Mouse (Mus musculus) mouse trophoblast stem cell (cell line): ENCODE measurements at regions not wholly inside any gene's neighbourhood (a gene's known extent, or its start where the extent isn't known, plus 50 kb on each side); places are given as distances from the start of the nearest gene placed in this dataset.

ENCODE experiments used
- in situ Hi-C, 2 experiments: fragments of 300-500 bp; cut with MseI, MboI; formaldehyde crosslinking; loops; 2 replicates in 1 of 2; 3 replicates in 1 of 2; pipeline ENCODE4 v1.15.1; 2025

- in situ Hi-C loops, result no loop called here
These were observed 118.7 kb downstream of the Tmem26 start for GRCm38 (mm10) chr10:68842023-68842735.

GRCm38 (mm10) chr10:68844066-68844465, 120.6 kb downstream of the Tmem26 start:
- in situ Hi-C loops, result no loop called here

- in situ Hi-C loops, result no loop called here
These were observed 121.2 kb downstream of the Tmem26 start for GRCm38 (mm10) chr10:68844596-68844995.

GRCm38 (mm10) chr10:68851153-68851552, 127.7 kb downstream of the Tmem26 start:
- in situ Hi-C loops, result no loop called here

- in situ Hi-C loops, result no loop called here
These were observed 132.8 kb downstream of the Tmem26 start for GRCm38 (mm10) chr10:68855934-68856891.

- in situ Hi-C loops, result no loop called here
These were observed 141.3 kb downstream of the Tmem26 start for GRCm38 (mm10) chr10:68864606-68865378.

GRCm38 (mm10) chr10:68865776-68866175, 142.3 kb downstream of the Tmem26 start:
- in situ Hi-C loops, result no loop called here

GRCm38 (mm10) chr10:68867361-68867760, 143.9 kb downstream of the Tmem26 start:
- in situ Hi-C loops, result no loop called here

GRCm38 (mm10) chr10:68872102-68872501, 148.7 kb downstream of the Tmem26 start:
- in situ Hi-C loops, result no loop called here

- in situ Hi-C loops, result no loop called here
These were observed 152.2 kb downstream of the Tmem26 start for GRCm38 (mm10) chr10:68875641-68876040.

GRCm38 (mm10) chr10:68893100-68893841, 169.8 kb downstream of the Tmem26 start:
- in situ Hi-C loops, result no loop called here

- in situ Hi-C loops, result no loop called here
These were observed 170.7 kb downstream of the Tmem26 start for GRCm38 (mm10) chr10:68894121-68894520.

GRCm38 (mm10) chr10:68897524-68897923, 174.1 kb downstream of the Tmem26 start:
- in situ Hi-C loops, result no loop called here

GRCm38 (mm10) chr10:68901168-68901567, 177.7 kb downstream of the Tmem26 start:
- in situ Hi-C loops, result loop anchor here in 1 of 2 experiments (25.0 kb wide), 1 partner anchor 411 kb away; no protein-coding TSS in a partner anchor

GRCm38 (mm10) chr10:68902670-68903069, 179.2 kb downstream of the Tmem26 start:
- in situ Hi-C loops, result loop anchor here in 1 of 2 experiments (25.0 kb wide), 1 partner anchor 410 kb away; no protein-coding TSS in a partner anchor

- in situ Hi-C loops, result loop anchor here in 1 of 2 experiments (25.0 kb wide), 1 partner anchor 408 kb away; no protein-coding TSS in a partner anchor
These were observed 180.9 kb downstream of the Tmem26 start for GRCm38 (mm10) chr10:68904337-68904736.

GRCm38 (mm10) chr10:68908236-68908635, 184.8 kb downstream of the Tmem26 start:
- in situ Hi-C loops, result loop anchor here in 1 of 2 experiments (25.0 kb wide), 1 partner anchor 404 kb away; no protein-coding TSS in a partner anchor

GRCm38 (mm10) chr10:68909018-68909417, 185.6 kb downstream of the Tmem26 start:
- in situ Hi-C loops, result loop anchor here in 1 of 2 experiments (25.0 kb wide), 1 partner anchor 403 kb away; no protein-coding TSS in a partner anchor

GRCm38 (mm10) chr10:68916147-68916546, 192.7 kb downstream of the Tmem26 start:
- in situ Hi-C loops, result loop anchor here in 1 of 2 experiments (25.0 kb wide), 1 partner anchor 396 kb away; no protein-coding TSS in a partner anchor

- in situ Hi-C loops, result no loop called here
These were observed 212.4 kb downstream of the Tmem26 start for GRCm38 (mm10) chr10:68935843-68936242.
